Mouse (Mus musculus): ENCODE results near the gene Azin2. TPM values are rescaled to one million over a fixed set of nuclear protein-coding genes. Genes with fewer than 3 reads are reported as not detected.

The Azin2 gene
- total RNA-seq, 2 experiments from 2014 or later, result 17.8 to 20.0 TPM

Other genes starting within 250 kb of the Azin2 start
- gene A3galt2, start 207.1 kb downstream of the Azin2 start, total RNA-seq (2021), result 1 to 10 TPM; 1.1 to 1.3 TPM
- 10 to 100 TPM; 62.4 to 66.2 TPM for gene Zfp362, start 156.4 kb downstream of the Azin2 start, total RNA-seq (2021)
- gene Trim62, start 78.9 kb downstream of the Azin2 start, total RNA-seq (2021), result 10 to 100 TPM; 37.5 to 38.4 TPM
- gene Ak2, start 29.5 kb upstream of the Azin2 start, total RNA-seq (2021), result 10 to 100 TPM; 33.5 to 33.8 TPM
- gene Rnf19b, start 95.8 kb upstream of the Azin2 start, total RNA-seq (2021), result 100 to 1,000 TPM in 1 of 2 experiments, 10 to 100 TPM in 1; 97.9 to 102 TPM
- not detected for gene Tmem54, start 143.1 kb upstream of the Azin2 start, total RNA-seq (2021)
- 100 to 1,000 TPM; 189 to 218 TPM for gene Hpca, start 159.6 kb upstream of the Azin2 start, total RNA-seq (2021)
- 10 to 100 TPM; 16.4 to 18.0 TPM for gene Fndc5, start 174.6 kb upstream of the Azin2 start, total RNA-seq (2021)
- 10 to 100 TPM; 40.5 to 42.1 TPM for gene S100pbp, start 227.3 kb upstream of the Azin2 start, total RNA-seq (2021)
- 100 to 1,000 TPM; 113 to 121 TPM for gene Yars, start 227.3 kb upstream of the Azin2 start, total RNA-seq (2021)